Mouse (Mus musculus): ENCODE results near the gene Mrpl33. TPM values are rescaled to one million over a fixed set of nuclear protein-coding genes. Genes with fewer than 3 reads are reported as not detected.

The Mrpl33 gene
- total and polyA plus RNA-seq, 2 experiments = 11.5 to 65.1 TPM

DNA sequence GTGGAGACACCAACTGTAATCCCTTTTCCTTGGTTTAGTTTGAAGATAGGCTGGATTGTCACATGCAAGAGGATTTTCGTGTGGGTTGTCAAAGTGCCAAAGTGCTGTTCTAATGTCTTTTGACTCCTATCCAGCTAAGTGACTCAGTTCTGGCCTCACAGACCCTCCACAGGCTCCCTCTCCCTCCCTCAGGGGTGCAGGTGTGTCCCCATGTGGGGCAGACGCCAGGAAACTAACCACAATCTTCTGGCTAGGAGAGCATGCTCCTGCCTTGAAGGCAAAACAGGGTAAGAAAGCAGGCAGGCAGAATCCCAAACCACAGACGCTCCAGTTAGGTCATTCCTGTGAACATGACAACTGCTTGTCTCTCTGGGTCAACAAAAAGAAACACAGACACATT, 9.4 kb downstream of the Mrpl33 start:
- TF ChIP-seq POLR2A (IDR thresholded peaks at IDR 0.05; ENCODE audit: extremely low read depth, insufficient read depth, low read length) (no peak), CTCF (IDR thresholded peaks at IDR 0.05; ENCODE audit: low read depth, low read length) (no peak)
- Histone ChIP-seq H3K4me1 (ENCODE audit: control insufficient read depth, insufficient read depth, low read length) (no peaks in the 10 kb centered on the region), H3K27ac (replicated peaks; ENCODE audit: insufficient read depth, low read depth, low read length) (no peak overlapping the region), H3K4me3 (ENCODE audit: insufficient read depth, low read depth, low read length) (no peak overlapping the region), H3K79me2 (ENCODE audit: control insufficient read depth, insufficient read depth, low read length) (no peaks in the 10 kb centered on the region), H3K36me3 (ENCODE audit: control insufficient read depth, insufficient read depth, low read length) (no peaks in the 10 kb centered on the region), H3K27me3 (ENCODE audit: control insufficient read depth, insufficient read depth, low read length) (no peaks in the 10 kb centered on the region), H3K9ac (ENCODE audit: low read depth, low read length) (no peak overlapping the region)
- 74% methylated on average over 3 of the region's 3 CpGs for WGBS
- no peak for DNase-seq (ENCODE audit: extremely low read depth, low read depth, low spot score)

GRCm38 (mm10) chr5:31610376-31611086, 13.8 kb downstream of the Mrpl33 start:
- no peak overlapping the region for H3K4me3 ChIP-seq (ENCODE audit: insufficient read depth, low read depth, low read length)
- no peak overlapping the region for H3K27ac ChIP-seq (replicated peaks; ENCODE audit: insufficient read depth, low read depth, low read length)
- WGBS = 84% methylated on average over 13 of the region's 13 CpGs
- H3K27me3 ChIP-seq (ENCODE audit: control insufficient read depth, insufficient read depth, low read length) = no peaks in the 10 kb centered on the region
- H3K4me1 ChIP-seq (ENCODE audit: control insufficient read depth, insufficient read depth, low read length) = peaks cover 7% of the 10 kb centered on the region
- no peak for DNase-seq (ENCODE audit: extremely low read depth, low read depth, low spot score)
- TF ChIP-seq POLR2A (IDR thresholded peaks at IDR 0.05; ENCODE audit: extremely low read depth, insufficient read depth, low read length) = no peak
- no peak for TF ChIP-seq CTCF (IDR thresholded peaks at IDR 0.05; ENCODE audit: low read depth, low read length)
- no peaks in the 10 kb centered on the region for H3K36me3 ChIP-seq (ENCODE audit: control insufficient read depth, insufficient read depth, low read length)
- H3K79me2 ChIP-seq (ENCODE audit: control insufficient read depth, insufficient read depth, low read length) = peaks cover 7% of the 10 kb centered on the region; the same call in 1 of the 2 replicates
- no peak overlapping the region for H3K9ac ChIP-seq (ENCODE audit: low read depth, low read length)

GRCm38 (mm10) chr5:31611186-31611585, 14.5 kb downstream of the Mrpl33 start:
- TF ChIP-seq CTCF (IDR thresholded peaks at IDR 0.05; ENCODE audit: low read depth, low read length) (no peak), POLR2A (IDR thresholded peaks at IDR 0.05; ENCODE audit: extremely low read depth, insufficient read depth, low read length) (no peak)
- 84% methylated on average over 1 of the region's 1 CpGs for WGBS
- Histone ChIP-seq H3K27me3 (ENCODE audit: control insufficient read depth, insufficient read depth, low read length) (no peaks in the 10 kb centered on the region), H3K4me3 (ENCODE audit: insufficient read depth, low read depth, low read length) (no peak overlapping the region), H3K4me1 (ENCODE audit: control insufficient read depth, insufficient read depth, low read length) (peaks cover 7% of the 10 kb centered on the region), H3K9ac (ENCODE audit: low read depth, low read length) (no peak overlapping the region), H3K36me3 (ENCODE audit: control insufficient read depth, insufficient read depth, low read length) (no peaks in the 10 kb centered on the region), H3K79me2 (ENCODE audit: control insufficient read depth, insufficient read depth, low read length) (peaks cover 8% of the 10 kb centered on the region; the same call in 1 of the 2 replicates), H3K27ac (replicated peaks; ENCODE audit: insufficient read depth, low read depth, low read length) (no peak overlapping the region)
- no peak for DNase-seq (ENCODE audit: extremely low read depth, low read depth, low spot score)

GRCm38 (mm10) chr5:31613852-31614286, 17.1 kb downstream of the Mrpl33 start:
- Histone ChIP-seq H3K79me2 (ENCODE audit: control insufficient read depth, insufficient read depth, low read length) (peaks cover 12% of the 10 kb centered on the region; the same call in 1 of the 2 replicates), H3K27ac (replicated peaks; ENCODE audit: insufficient read depth, low read depth, low read length) (peak overlapping the region; percentile 60), H3K4me3 (ENCODE audit: insufficient read depth, low read depth, low read length) (peak overlapping the region; percentile 65), H3K4me1 (ENCODE audit: control insufficient read depth, insufficient read depth, low read length) (peaks cover 7% of the 10 kb centered on the region), H3K27me3 (ENCODE audit: control insufficient read depth, insufficient read depth, low read length) (no peaks in the 10 kb centered on the region), H3K36me3 (ENCODE audit: control insufficient read depth, insufficient read depth, low read length) (peaks cover 13% of the 10 kb centered on the region), H3K9ac (ENCODE audit: low read depth, low read length) (peak overlapping the region; percentile 69)
- WGBS = under 1% methylated on average over 37 of the region's 37 CpGs
- TF ChIP-seq POLR2A (IDR thresholded peaks at IDR 0.05; ENCODE audit: extremely low read depth, insufficient read depth, low read length) (peak; percentile 56; the same call in 1 of the 2 replicates), CTCF (IDR thresholded peaks at IDR 0.05; ENCODE audit: low read depth, low read length) (peak; percentile 52; the same call in 1 of the 2 replicates)
- DNase-seq (ENCODE audit: extremely low read depth, low read depth, low spot score) = peak; percentile 80

GRCm38 (mm10) chr5:31614339-31615025, 17.7 kb downstream of the Mrpl33 start:
- 60% methylated on average over 6 of the region's 6 CpGs for whole genome bisulfite sequencing
- H3K36me3 ChIP-seq (ENCODE audit: control insufficient read depth, insufficient read depth, low read length) = peaks cover 17% of the 10 kb centered on the region
- H3K4me1 ChIP-seq (ENCODE audit: control insufficient read depth, insufficient read depth, low read length) = peaks cover 7% of the 10 kb centered on the region
- peaks cover 12% of the 10 kb centered on the region; the same call in 1 of the 2 replicates for H3K79me2 ChIP-seq (ENCODE audit: control insufficient read depth, insufficient read depth, low read length)
- H3K27me3 ChIP-seq (ENCODE audit: control insufficient read depth, insufficient read depth, low read length) = no peaks in the 10 kb centered on the region
- peak; percentile 7 for DNase-seq (ENCODE audit: extremely low read depth, low read depth, low spot score)
- peak overlapping the region; percentile 69 for H3K9ac ChIP-seq (ENCODE audit: low read depth, low read length)
- no peak overlapping the region for H3K27ac ChIP-seq (replicated peaks; ENCODE audit: insufficient read depth, low read depth, low read length)
- TF ChIP-seq CTCF (IDR thresholded peaks at IDR 0.05; ENCODE audit: low read depth, low read length) = no peak
- no peak for TF ChIP-seq POLR2A (IDR thresholded peaks at IDR 0.05; ENCODE audit: extremely low read depth, insufficient read depth, low read length)
- H3K4me3 ChIP-seq (ENCODE audit: insufficient read depth, low read depth, low read length) = peak overlapping the region; percentile 65

Measured in liver, adult 2 months (tissue).